In the genomic region with DNA sequence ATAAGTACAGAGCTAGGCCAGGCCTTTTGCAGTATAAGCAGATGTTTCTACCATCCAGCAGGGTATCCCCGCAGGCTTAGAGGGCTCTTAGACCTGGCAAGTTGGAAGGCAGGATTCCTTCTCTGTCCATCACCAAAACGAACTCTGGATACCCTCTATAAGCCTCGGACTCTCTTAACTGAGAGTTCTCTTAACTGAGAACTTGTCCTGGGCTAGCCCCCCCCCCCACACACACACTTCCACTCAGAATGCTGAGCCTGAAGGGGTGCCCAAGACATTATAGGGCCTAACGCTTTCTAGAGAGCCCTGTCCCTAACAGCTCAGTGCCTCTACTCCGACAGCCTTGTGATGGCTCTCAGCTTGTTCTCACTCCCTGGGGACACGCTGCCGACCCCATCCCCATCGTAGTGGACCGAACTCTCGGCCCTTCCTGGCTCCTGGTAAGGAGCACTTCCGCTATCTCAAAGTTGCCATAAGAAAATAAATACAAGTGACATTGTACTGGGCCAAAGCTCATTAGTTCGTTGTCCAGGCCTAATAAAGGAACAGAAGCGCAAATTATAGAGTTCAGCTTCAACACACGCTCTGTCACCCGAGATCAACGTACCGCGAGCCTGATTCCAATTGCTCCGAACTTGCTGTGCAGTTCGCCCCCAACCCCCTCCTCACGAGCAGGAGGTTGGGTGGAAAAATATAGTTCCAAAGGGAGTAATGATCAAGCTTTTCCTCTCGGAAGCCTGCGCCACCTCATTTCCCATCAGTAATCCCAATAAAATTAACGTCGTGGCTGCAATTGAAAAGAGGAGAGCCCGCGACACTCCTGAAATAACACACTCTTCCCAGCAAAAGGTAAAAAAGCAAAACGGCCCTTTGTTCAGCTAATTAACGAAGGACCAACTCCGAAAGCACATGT, we compare ENCODE assay signal across 10 mouse cellular contexts. TPM values are rescaled to one million over a fixed set of nuclear protein-coding genes. Genes with fewer than 3 reads are reported as not detected.
DNase-seq lines count a peak whose midpoint lies in the region; ATAC-seq and TF ChIP-seq lines count a peak whose summit lies in the region.
"Had no signal": no experiment of that assay in that cellular context is flagged by ENCODE, and none has a peak within 500 bp of the region (broad histone marks: within the 10 kb centered on the region; RNA-seq: fewer than 3 reads in every experiment).

No protein-coding gene starts in this region.

- no peaks in the 10 kb centered on the region for H3K9me3 ChIP-seq in lung, postnatal 0 days (ENCODE audit: low read length)
- no peaks in the 10 kb centered on the region for H3K9me3 ChIP-seq in hindbrain, embryonic 13.5 days
- H3K9me3 ChIP-seq in liver, embryonic 12.5 days (replicated peaks) = no peaks in the 10 kb centered on the region

- H3K27me3 ChIP-seq in lung, postnatal 0 days (replicated peaks; ENCODE audit: insufficient read depth, low read length) = no peaks in the 10 kb centered on the region
- peaks cover 34% of the 10 kb centered on the region for H3K27me3 ChIP-seq in hindbrain, embryonic 13.5 days
- peaks cover 98% of the 10 kb centered on the region for H3K27me3 ChIP-seq in liver, embryonic 12.5 days (replicated peaks)

- peak overlapping the region; percentile 90 for H3K27ac ChIP-seq in lung, postnatal 0 days (ENCODE audit: low read length)
- H3K27ac ChIP-seq in hindbrain, embryonic 13.5 days = peak overlapping the region; percentile 96
- H3K27ac ChIP-seq in liver, embryonic 12.5 days = peak overlapping the region; percentile 36; the same call in 1 of the 2 replicates
- H3K27ac ChIP-seq: liver, embryonic 14.5 days had no signal

- no peaks in the 10 kb centered on the region for H3K36me3 ChIP-seq in lung, postnatal 0 days (ENCODE audit: insufficient read depth, low read length)
- no peaks in the 10 kb centered on the region for H3K36me3 ChIP-seq in hindbrain, embryonic 13.5 days
- H3K36me3 ChIP-seq in liver, embryonic 12.5 days = no peaks in the 10 kb centered on the region

- DNase-seq in lung, postnatal 0 days (ENCODE audit: low spot score) = peak; percentile 23
- DNase-seq in lung, postnatal 25 days (ENCODE audit: low spot score) = no peak
- DNase-seq in testis, postnatal 10 days (ENCODE audit: low spot score) = peak; percentile 39
- no peak for DNase-seq in gastrocnemius, postnatal 10 days
- DNase-seq in gastrocnemius, adult 8-10 months (ENCODE audit: low spot score in 2 of 2) = no peak
- DNase-seq in right cerebral cortex, adult 18-20 months = no peak

- no peak for TF ChIP-seq EP300 in lung, postnatal 0 days (IDR thresholded peaks at IDR 0.05)

- H3K4me2 ChIP-seq in lung, postnatal 0 days (replicated peaks; ENCODE audit: low read depth, low read length) = peak overlapping the region; percentile 84
- H3K4me2 ChIP-seq in hindbrain, embryonic 13.5 days = peak overlapping the region; percentile 83
- no peak overlapping the region for H3K4me2 ChIP-seq in liver, embryonic 12.5 days

- TF ChIP-seq CTCF in lung, postnatal 0 days (IDR thresholded peaks at IDR 0.05) = no peak

- H3K9ac ChIP-seq in lung, postnatal 0 days (replicated peaks; ENCODE audit: low read depth) = peak overlapping the region; percentile 23; the same call in 1 of the 2 replicates
- peak overlapping the region; percentile 92 for H3K9ac ChIP-seq in hindbrain, embryonic 13.5 days
- H3K9ac ChIP-seq in liver, embryonic 12.5 days = no peak overlapping the region
- H3K9ac ChIP-seq: liver, embryonic 14.5 days had no signal

- no peak for ATAC-seq in lung, postnatal 0 days
- no peak for ATAC-seq in hindbrain, embryonic 13.5 days (ENCODE audit: low FRiP score)
- ATAC-seq in liver, embryonic 12.5 days = no peak

- H3K4me1 ChIP-seq in lung, postnatal 0 days (ENCODE audit: insufficient read depth, low read depth, low read length) = peaks cover 18% of the 10 kb centered on the region; the same call in 1 of the 2 replicates
- H3K4me1 ChIP-seq in hindbrain, embryonic 13.5 days (replicated peaks) = peaks cover 69% of the 10 kb centered on the region
- no peaks in the 10 kb centered on the region for H3K4me1 ChIP-seq in liver, embryonic 12.5 days

- 0 out of 2 replicates have a peak overlapping the region, but pooled peaks have one; percentile 9 for H3K4me3 ChIP-seq in lung, postnatal 0 days (ENCODE audit: low read depth, low read length)
- peak overlapping the region; percentile 67 for H3K4me3 ChIP-seq in hindbrain, embryonic 13.5 days
- H3K4me3 ChIP-seq in liver, embryonic 12.5 days = no peak overlapping the region
- H3K4me3 ChIP-seq: erythroblast, embryonic 14.5 days had no signal

- WGBS in lung, postnatal 0 days = 39% methylated on average over 30 of the region's 30 CpGs
- 10% methylated on average over 30 of the region's 30 CpGs for WGBS in hindbrain, embryonic 13.5 days
- WGBS in liver, embryonic 12.5 days (ENCODE audit: insufficient replicate concordance) = 9% methylated on average over 30 of the region's 30 CpGs

RNA-seq across cellular contexts. Expression of a gene that starts 18.2 kb away (rescaled TPM):
- 72.7 and 89.1 TPM in 2 replicates for polyA plus RNA-seq in lung, postnatal 0 days (2015; fragmentation: Nextera tagmentation; extraction: Ambion mirVana)
- polyA plus RNA-seq in hindbrain, embryonic 13.5 days (2015; fragmentation: Nextera tagmentation; extraction: Ambion mirVana) = 118 and 134 TPM in 2 replicates
- polyA plus RNA-seq in liver, embryonic 12.5 days (2016; fragmentation: Nextera tagmentation; extraction: Ambion mirVana) = 23.3 and 26.8 TPM in 2 replicates
- 10 to 100 TPM; 32.7 to 39.2 TPM for total RNA-seq in gastrocnemius, postnatal 10 days (2021)
- total RNA-seq in gastrocnemius, adult 8-10 months (2022) = 10 to 100 TPM; 18.0 to 21.0 (median 20.2) TPM
- polyA plus RNA-seq: erythroblast, embryonic 14.5 days had no signal

Comparison
In these comparisons a context has a peak if more than half of its experiments do, and no peak if none do; other contexts are left out.
1. DNase-seq: peak in lung, postnatal 0 days (single experiment) and testis, postnatal 10 days (single experiment); none in lung, postnatal 25 days (single experiment), gastrocnemius, postnatal 10 days (single experiment), gastrocnemius, adult 8-10 months (0 of 2) and right cerebral cortex, adult 18-20 months (single experiment).
2. H3K27ac ChIP-seq: peak in every context shown above with its lines; median percentile 96 in hindbrain, embryonic 13.5 days; 90 in lung, postnatal 0 days; 36 in liver, embryonic 12.5 days.